Mouse (Mus musculus): Measurements from ENCODE around the gene Sacs.

Gene Sacs

DNA sequence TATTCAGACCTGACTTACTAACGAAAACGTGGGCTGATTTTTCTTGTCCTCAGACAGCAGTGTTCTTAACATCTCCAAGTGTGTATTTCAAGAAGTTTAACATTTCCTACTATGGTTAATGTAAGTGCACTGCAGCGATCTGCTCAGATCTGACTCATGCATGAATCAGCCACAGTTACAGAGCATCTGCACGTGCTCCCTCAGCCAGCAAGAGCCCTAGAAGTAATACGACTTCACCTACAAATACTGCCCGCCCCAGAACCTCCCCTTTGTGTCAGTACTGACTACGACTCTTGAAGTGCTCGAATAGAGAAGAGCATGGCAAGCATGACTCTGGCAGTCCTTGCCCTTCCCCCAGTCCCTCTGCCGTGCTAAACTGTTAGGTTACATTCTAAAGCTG lies 100.5 kb downstream of the Sacs start:
- CTCF ChIA-PET: no interaction called here

DNA sequence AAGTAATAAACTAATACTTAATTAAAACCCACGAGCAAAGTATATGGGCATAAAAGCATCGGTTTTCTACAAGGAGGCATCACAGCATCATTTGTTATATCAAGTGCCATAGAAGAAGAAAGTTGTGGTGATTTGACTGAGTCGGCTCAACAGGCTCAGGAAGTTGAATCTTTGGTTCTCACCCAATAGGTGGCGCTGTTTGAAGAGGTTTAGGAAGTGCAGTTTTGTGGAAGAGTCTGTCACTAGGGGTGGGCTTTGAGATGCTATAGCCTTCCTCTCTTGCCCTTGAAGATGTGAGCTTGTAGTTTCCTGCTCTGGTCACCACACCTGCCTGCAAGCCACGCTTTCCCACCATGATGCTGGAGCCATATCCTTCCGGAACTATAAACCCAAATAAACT lies 104.4 kb downstream of the Sacs start:
- CTCF ChIA-PET: no interaction called here

DNA sequence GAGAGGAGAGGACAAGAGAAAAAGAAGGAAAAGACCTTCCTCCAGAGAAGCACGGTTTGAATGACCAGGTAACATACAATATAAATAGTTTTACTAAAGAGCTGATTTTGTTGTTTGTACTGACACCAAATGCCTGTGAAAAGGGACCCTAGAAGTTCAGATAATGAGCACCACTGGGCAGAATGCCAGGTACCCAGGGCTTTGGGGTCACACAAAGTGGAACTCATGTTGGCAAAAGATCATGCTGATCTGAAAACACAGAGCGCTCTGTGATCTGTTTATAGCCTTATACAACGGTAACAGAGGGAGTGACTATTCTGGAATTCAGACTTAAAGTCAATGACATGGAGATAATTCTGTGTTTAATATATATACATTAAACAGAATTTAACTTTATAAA lies 108.2 kb downstream of the Sacs start:
- CTCF ChIA-PET: no interaction called here

DNA sequence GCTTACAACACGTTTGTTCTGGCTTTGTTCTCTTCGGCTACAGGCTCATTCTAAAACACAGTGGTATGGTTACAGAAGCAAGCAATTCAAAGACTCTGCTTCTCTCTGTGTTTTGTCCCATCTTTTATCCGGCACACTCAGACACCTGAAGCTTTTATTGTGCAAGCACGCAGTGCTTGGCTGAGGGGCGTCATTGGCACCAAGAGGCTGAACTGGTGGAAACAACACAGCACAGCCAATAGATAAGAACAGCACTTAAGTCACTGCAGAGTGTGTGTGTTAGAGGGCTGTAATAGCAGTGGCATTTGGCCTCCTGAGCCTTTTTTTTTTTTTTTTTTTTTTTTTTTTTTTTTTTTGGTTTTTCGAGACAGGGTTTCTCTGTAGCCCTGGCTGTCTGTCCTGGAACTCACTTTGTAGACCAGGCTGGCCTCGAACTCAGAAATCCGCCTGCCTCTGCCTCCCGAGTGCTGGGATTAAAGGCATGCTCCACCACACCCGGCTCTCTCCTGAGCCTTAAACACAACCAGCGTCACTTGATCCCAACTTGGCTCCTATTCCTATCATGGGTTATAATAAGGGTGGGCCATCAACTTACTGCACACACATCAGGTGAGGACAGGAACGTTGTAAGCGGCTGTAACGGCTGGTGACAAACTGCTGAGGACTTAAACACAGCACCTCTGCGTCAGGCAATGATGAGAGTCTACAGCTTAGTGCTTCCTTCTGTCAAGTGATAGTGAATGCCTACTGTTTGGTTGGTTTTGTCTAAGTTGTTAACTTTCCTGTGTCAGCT lies 114.5 kb downstream of the Sacs start:
- CTCF ChIA-PET: no interaction called here

DNA sequence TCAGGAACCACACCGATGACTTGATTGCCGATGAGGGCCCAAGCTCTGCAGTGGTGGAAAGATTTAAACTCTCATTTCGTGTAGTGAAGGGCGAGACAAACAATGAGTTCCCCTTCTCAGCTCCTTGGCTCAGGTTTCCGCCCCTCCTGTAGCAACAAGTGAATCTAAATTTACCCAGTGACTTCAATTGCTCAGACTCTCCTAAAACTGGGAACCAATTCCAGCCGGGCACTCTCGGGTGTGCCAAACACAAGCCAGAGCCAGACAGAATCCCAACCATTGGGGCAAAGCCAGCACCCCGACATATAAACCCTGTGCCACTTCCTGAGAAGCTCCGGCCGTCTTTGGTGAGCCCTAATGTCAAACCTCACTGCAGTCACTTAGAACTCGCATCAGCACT lies 120.1 kb downstream of the Sacs start, which contains the start of gene Sgcg:
TSS of gene Sgcg (minus strand) at position 139 of the 400 bp plus-strand sequence.
- CTCF ChIA-PET: no interaction called here

DNA sequence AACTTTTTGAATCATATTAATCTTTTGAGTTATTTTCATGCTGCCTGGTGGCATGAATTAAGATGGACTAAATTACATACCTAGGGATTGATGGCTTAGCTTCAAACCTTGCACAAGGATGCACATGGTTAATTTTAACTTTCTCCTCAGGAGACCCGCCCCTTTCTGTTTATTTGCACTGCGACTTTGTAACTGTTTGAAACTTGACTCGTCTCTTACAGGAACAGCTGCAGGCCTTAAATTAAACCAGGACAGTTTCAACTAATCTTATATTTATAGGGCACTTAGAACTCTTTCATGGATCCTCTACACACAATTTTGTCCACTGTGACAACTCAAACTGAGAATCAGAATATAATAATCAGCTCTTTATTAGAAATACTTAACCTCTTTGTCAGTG lies 120.8 kb downstream of the Sacs start:
- CTCF ChIA-PET: no interaction called here

DNA sequence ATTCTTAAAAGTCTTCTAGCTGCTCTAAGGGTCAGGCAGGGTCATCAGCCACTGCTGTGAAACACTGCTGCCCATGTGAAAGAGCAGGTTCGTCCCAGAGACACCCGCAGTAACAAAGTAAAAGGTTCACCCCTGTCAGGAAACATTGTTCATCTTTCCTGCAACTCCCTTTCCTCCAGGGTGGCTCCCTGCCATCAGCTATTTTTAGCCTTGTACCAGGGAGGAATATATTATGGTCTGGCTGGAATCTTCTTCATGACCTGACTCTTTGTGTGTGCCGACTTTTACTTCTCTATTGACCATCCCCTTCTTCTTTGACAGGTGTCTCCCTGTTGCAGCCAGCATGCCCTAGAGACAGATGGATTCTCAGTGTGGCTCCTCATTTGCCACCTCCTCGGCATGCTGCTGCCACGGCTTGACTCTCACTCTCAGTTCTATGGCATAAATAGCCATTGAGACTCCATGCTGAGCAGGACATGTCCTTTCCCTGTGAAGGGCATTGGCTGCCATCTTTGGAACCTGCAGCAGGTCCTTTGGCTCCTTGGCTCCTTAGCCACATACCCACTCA lies 129.7 kb downstream of the Sacs start:
- CTCF ChIA-PET: no interaction called here

DNA sequence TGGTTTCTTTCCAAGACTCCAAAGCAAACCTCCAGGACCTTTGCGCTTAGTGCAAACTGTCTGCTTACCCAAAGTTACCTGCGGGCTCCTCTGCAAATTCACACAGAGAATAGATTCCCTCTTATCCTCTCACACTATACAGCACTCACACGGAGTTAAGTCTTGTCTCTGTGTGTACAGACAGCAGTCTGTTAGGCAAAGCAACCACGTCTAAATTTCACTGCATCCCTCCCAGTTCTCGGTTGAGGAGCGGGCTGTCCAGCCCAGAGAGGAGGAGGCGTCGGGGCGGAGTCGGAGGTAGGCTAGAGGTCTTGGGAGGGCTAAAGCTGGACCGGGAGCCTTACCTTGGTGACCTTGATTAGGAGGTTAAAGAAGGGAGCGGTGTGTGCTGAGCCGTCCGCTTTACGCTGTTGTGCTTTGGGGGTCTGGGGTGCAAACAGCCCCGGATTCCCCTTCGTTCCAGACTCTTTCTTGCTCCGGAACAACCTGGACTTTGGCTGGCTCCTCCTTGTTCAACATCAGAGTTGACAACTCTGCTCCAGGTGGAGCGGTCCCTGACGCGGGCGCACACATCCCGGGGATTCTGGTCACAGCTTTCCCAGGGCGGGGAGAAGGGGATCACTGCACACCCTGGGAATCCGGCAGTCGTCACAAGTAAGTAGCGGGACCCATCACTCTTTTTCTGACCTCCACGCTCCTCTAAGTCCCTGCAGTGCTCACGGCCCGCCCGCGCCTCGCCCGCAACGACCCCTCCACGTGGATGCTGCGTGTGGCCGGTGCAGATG lies 136.3 kb downstream of the Sacs start:
- CTCF ChIA-PET: interaction anchor here (0.5 to 0.7 kb wide), 4 partner anchors 17 to 1743 kb away, joined by 3 to 4 read pairs (median 4); no protein-coding TSS in a partner anchor

DNA sequence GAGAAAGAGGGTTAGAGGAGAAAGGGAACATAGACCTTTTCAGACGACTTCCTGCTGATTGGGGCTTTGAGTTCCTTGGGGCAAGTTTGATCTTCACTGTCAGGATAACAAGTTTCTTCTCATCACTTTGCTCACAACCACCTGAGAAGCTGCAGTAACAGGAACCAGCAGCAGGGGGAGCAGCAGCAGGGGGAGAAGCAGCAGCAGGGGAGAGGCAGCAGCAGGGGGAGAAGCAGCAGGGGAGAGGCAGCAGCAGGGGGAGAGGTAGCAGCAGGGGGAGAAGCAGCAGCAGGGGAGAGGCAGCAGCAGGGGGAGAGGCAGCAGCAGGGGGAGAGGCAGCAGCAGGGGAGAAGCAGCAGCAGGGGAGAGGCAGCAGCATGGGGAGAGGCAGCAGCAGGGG lies 139.0 kb downstream of the Sacs start:
- CTCF ChIA-PET: interaction anchor here (0.5 to 0.7 kb wide), 2 partner anchors 81 to 175 kb away, joined by 3 to 4 read pairs; no protein-coding TSS in a partner anchor

DNA sequence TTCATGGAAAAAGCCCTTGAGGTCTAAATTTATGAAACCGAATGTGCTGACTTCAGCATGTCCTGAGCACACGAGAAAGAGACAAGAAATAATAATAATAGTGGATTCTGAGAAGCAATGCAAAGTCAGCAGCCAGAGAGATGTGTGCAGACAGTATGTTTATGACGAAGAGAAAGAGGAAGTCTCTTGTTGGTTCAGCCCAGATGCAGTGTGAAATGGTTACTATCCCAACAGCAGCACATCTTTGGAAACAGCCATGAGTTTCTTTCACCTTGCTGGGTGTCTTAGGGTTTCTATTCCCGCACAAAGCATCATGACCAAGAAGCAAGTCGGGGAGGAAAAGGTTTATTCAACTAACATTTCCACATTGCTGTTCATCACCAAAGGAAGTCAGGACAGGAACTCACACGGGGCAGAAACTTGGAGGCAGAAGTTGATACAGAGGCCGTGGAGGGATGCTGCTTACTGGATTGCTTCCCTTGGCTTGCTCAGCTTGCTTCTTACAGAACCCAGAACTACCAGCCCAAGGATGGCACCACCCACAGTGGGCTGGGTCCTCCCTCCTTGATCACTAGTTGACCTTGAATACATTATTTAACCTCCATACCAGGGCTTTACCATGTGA lies 140.5 kb downstream of the Sacs start:
- CTCF ChIA-PET: no interaction called here

DNA sequence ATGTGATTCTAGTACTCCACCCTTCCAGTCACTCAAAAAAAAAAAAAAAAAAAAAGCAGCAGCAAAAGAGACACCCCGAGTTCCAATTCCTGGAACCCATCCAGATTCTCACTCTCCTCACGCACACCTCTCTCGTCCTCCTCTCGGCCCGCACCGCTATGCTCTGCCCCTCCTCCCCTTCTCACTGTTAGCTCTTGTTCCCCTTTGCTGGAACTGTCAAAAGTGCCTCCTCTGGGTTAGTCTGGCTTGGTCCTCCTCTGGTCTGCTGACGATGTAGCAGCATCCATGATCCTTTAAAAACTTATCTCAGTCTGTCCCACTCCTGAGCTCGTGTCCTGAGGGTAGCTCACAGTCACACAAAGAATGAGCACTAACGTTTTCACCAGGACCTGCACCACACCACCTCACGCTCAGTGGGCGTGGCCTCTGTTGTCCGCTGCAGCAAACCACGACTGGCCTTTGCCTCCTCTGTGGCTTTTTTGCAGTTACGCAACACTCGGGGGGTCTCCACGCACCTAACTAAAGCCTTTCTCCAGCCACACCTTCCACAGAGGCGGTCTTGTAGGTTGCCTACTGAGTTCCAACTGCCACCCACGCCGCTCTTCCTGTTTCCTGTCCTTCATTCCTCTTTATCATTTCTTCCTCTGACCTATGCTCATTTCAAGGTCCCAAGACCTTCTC lies 150.5 kb downstream of the Sacs start:
- CTCF ChIA-PET: interaction anchor here (0.7 kb wide), 1 partner anchor 485 kb away, joined by 12 read pairs; no protein-coding TSS in a partner anchor
